Mouse (Mus musculus): ENCODE measurements at regions not wholly inside any gene's neighbourhood (a gene's known extent, or its start where the extent isn't known, plus 50 kb on each side); places are given as distances from the start of the nearest gene placed in this dataset.

DNA sequence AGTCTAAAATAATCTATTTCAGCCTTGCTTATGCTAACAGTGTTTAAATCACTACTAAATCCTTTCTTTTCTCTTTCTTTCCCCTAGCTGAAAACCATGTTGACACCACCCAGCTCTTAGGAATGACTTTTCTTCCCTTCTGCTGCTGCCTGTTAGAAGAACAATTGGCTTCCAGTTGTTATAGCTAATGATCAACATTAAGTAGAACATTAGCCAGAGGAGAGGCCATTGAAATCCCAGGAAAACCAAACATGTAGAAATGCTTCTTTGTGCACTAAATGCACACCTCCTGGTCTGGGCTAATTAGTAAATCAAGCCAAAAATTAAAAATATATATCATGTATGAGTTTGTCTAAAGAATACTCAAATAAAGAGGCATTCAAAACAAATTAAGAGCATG lies 703.0 kb upstream of the Arpp21 start:
- TF ChIP-seq CTCF (conservative IDR thresholded peaks at IDR 0.05; ENCODE audit: insufficient read depth, insufficient read length, low read depth, low read length) (no peak), POLR2A (IDR thresholded peaks at IDR 0.05; ENCODE audit: low read depth, low read length) (no peak)
